Mouse (Mus musculus) mammary gland, adult 2 months (tissue): ENCODE data around the gene Myo9b. TPM values are rescaled to one million over a fixed set of nuclear protein-coding genes. Genes with fewer than 3 reads are reported as not detected.

ENCODE experiments used
- polyA plus RNA-seq: library from polyadenylated mRNA; depleted of rRNA; stranded (reverse); fragments of >200 nt; gene quantifications from 2 replicates; pipeline ENCODE4 v1.2.3, GENCODE M21; 2012; ENCODE audit warnings: low replicate concordance; rRNA removed

The Myo9b gene
- 24.5 and 47.1 TPM in 2 replicates for polyA plus RNA-seq

DNA sequence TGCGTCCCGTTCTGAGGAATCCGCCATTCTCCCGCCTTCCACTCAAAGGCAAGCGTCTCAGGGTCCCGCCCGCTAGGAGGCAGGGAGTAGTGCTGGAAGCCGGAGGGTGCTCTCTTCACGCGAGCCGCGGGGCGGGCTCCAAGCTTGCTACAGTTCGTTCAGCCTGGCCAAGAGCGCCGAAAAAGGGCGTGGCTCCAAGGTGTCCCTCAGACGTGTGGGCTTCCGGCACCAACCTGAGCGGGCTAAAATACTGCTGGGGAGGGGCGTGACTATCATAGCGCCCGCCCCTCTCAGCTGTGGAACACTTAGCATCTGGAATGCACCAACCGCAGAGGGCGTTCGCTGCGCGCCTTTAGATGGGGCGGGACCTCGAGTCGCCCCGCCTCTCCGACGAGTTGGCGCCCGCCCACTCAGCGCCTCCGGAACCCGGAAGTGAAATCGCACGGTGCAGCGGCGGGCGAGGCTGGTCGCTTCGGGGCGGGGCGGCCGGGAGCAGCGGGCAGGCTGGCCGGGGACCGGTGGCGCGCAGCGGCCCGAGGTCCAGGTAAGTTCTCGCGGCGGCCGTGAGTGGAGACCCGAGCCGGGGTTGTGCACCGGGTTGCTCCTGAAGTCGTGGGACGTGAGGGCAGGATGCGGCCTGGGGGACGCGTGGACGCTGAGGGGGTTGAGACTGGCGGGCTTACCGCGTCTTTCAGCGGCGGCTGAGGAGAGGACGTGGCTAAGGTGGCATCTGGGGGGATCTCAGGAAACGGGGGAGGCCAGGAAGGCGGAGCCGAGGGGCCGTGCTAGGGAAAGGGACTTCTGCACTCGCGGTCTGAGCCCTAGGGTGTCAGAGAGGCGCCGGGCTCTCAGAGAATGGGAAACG lies at the start of gene Myo9b, which contains the start of gene Haus8:
Myo9b (plus strand) TSS at position 429 of the 865 bp plus-strand sequence.
Haus8 (minus strand) TSS at position 649 of the 865 bp plus-strand sequence.

DNA sequence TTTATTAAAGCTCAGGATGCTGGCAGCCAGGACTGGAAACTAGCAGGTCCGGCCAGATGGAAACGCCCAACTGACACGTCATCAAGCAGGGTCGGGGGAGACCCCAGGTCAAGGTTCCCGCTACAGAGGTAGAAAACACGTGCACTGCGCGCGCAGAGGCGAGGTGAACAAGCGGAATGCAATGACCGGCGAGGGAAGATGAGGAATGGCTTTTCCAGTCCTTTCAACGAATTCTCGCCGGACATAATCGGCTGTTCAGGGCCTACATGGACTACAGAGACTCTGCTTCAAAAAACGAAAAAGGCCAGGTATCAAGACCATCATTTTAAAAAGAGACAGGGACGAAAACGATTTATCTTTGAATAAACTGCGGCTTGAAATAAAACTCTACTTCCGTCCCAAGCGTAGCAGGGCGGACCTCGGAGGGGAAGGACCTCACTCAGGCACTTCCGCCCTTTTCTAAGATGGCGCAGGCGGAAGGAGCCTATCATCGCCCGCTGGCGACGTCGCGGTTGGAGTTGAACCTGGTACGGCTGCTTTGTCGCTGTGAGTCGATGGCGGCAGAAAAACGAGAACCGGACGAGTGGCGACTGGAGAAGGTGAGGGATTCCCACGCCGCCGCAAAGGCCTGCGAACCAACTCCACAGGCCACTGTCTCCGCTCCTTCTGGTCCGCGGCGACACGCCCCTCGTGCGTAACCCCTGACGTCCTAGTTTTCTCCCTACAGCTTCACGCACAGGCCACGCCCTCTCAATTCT lies 94.4 kb downstream of the Myo9b start, which contains the start of gene Use1:
Use1 (plus strand) TSS at position 78 of the 758 bp plus-strand sequence.

DNA sequence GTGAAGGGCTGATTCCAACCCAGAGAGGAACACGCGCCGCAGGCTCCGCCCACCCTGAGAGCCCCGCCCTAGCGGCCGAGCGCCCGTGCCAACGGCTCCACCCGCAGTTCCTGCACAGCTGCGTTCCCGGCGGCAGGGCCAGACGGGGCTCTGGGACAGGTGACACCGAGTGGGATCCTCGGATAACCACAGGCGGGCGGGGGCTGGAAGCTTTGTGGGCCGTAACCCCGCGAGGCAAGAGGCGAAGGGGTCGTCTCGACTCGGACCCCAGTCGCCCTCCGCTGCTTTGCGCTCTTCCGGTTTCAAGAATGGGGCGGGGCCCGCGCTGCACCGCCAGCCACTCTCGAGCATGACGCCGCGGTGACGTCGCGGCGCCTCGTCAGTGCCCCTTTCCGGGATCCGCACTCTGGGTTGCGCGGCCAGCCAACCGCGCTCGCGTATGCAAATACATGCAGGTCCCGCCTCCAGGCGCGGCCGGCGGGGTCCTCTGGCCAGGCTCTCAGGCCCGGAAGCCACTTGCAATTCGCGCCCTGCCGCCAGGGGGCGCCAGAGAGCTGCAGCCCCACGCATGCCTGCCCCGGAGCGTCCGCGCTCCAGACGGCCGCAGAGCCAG lies 98.8 kb downstream of the Myo9b start, which contains the start of gene Ocel1:
Ocel1 (plus strand) TSS at position 63 of the 613 bp plus-strand sequence.

DNA sequence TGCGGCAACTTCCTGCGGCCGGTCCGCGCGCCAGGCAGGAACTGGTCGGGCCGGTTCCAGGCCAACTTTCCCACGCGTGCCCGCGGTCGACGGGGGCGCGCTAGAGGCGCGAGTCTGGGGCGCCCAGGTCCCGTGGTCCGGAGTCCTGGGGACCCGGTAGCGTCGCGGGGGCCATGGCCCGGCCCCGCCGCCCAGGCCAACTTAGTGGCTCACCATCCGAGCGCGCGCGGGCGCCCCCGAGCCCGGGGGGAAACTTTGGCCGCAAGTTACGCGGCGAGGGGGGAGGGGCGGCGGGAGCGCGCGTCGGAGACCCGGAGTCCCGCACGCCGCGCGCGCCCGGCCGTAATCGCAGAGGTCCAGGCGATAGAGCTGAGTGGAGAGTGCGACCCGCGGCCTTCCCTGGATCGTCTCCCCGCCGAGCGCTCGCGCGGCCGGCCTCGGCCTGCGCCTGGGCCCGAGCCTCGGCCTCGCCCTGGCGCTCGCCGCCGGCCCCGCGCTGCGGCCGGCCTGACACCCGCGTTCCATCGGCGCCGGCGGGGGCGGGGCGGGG lies 109.0 kb downstream of the Myo9b start, which contains the start of gene Nr2f6:
Nr2f6 (minus strand) TSS at position 540 of the 550 bp plus-strand sequence.

DNA sequence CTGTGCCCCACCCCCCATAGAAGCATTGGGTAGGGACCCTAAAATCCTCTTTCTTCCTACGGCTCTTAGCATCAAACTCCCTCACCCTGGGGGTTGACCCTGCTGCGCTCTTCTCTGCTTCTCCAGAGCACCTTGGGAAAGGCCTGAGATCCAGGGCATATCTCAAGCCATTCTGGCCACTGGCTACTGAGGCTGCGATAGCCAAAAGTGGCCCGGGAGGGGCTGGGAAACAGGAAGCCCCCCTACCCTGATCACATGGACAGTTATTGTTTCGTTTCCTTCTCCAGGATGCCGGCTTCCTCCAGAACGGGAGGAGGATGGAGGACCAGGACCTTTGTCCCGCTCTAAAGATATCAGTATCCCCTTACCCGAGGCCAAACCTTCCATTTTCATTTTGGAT lies 123.1 kb downstream of the Myo9b start, which contains the start of gene Ushbp1:
Ushbp1 (minus strand) TSS at position 174 of the 400 bp plus-strand sequence.

DNA sequence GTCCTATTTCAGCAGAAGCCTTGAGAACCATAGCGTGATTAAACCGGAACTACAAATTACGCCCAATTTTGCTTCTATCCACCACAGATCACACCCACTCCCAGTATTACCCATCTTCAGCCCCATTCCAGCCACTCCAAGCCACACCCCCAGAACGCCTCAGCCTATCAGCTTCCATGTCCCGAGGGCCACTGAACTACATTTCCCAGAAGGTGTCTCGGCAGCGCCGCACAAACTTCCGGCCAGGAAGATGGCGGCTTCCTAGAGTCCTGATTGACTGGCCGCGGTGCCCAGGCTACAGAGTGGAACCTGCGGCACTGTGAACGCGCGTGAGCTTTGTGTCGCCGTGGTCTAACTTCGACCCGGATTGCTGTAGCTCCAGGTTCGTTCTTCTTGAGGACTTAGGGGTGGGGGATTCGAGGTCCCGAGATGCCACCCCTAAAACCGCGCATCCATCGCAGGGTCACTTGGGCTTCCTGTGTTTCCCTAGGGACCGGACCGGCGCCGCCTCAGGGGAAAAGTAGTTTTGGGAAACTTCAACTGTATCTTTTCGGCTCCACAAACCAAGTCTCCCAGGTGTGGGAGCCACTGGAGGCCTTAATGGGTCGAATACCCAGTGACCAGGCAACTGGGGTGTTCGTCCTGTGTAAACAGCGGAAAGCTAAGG lies 124.3 kb downstream of the Myo9b start, which contains the start of gene Babam1:
Babam1 (plus strand) TSS at position 223 of the 667 bp plus-strand sequence.

DNA sequence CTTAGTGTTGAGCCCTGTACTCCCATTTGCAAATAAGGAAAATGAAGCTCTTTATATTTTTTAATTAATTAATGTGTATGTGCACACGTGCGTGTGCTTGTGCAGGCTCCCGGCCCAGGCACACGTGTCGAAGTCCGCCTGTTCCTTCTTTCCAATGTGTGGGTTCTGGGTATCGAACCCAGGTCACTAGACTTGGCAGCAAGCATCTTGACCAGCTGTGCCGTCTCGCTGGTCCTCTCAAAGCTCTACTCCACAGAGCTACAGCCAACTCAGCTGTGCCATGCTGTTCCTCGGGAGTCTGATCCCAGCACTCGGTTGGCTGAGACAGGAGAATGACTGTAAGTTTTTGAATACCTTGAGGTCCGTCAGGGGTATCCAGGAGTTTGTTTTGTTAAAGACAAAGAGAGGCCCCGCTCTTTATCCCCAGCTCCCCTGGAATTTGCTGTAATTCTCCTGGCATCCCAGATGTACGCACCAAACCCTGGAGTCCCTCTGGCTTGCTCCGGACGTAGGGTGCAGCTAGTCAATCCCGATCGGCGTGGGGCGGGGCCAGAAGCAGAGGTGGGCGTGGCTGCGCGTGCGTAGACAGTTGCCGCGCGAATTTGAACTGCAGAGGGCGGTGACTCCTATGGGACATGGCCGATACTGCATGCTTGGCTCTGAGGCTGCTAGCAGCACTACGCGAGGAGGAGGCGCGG lies 133.0 kb downstream of the Myo9b start, which contains the start of gene Ankle1:
Ankle1 (plus strand) TSS at position 610 of the 698 bp plus-strand sequence.

Other genes starting within 250 kb of the Myo9b start
- 5.6 and 6.6 TPM in 2 replicates for gene Haus8, start 220 bp downstream of the Myo9b start, polyA plus RNA-seq
- gene Use1, start 94.1 kb downstream of the Myo9b start, polyA plus RNA-seq: 109 and 116 TPM in 2 replicates
- gene Ocel1, start 98.6 kb downstream of the Myo9b start, polyA plus RNA-seq: 13.0 and 27.0 TPM in 2 replicates
- gene Nr2f6, start 109.2 kb downstream of the Myo9b start, polyA plus RNA-seq: 95.9 and 259 TPM in 2 replicates
- gene Ushbp1, start 123.1 kb downstream of the Myo9b start, polyA plus RNA-seq: 70.7 and 71.1 TPM in 2 replicates
- gene Babam1, start 124.1 kb downstream of the Myo9b start, polyA plus RNA-seq: 123 and 158 TPM in 2 replicates
- gene Ankle1, start 133.3 kb downstream of the Myo9b start, polyA plus RNA-seq: 1.8 and 3.0 TPM in 2 replicates
- gene Abhd8, start 190.9 kb downstream of the Myo9b start, polyA plus RNA-seq: 39.7 and 88.0 TPM in 2 replicates
- gene Mrpl34, start 192.2 kb downstream of the Myo9b start, polyA plus RNA-seq: 109 and 185 TPM in 2 replicates
- gene Dda1, start 196.5 kb downstream of the Myo9b start, polyA plus RNA-seq: 103 and 108 TPM in 2 replicates
- 20.8 and 48.1 TPM in 2 replicates for gene Ano8, start 213.2 kb downstream of the Myo9b start, polyA plus RNA-seq
- gene Gtpbp3, start 215.4 kb downstream of the Myo9b start, polyA plus RNA-seq: 27.0 and 51.9 TPM in 2 replicates
- 191 and 472 TPM in 2 replicates for gene Plvap, start 239.0 kb downstream of the Myo9b start, polyA plus RNA-seq